12 mouse cellular contexts compared by ENCODE assay signal in the genomic region with DNA sequence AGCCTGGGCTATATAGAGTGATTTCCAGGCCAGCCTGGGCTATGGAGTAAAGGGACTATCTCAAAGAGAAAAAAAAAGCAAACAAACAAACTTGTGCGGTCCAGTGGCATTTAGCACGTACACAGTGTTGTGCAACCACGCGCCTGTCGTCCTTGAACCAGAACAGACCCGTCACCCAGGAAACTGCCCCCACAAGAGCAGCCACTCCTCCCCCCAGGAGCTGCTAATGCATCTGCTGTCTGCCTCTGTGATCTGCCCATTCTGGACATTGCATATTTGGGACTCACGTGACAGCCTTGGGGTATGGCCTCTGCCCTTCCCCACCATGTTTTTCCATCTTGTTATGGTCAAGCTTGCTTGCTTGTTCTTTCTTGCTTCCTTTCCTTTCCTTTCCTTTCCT. TPM values are rescaled to one million over a fixed set of nuclear protein-coding genes. Genes with fewer than 3 reads are reported as not detected.
DNase-seq lines count a peak whose midpoint lies in the region; ATAC-seq and TF ChIP-seq lines count a peak whose summit lies in the region.
"Had no signal": no experiment of that assay in that cellular context is flagged by ENCODE, and none has a peak within 500 bp of the region (broad histone marks: within the 10 kb centered on the region; RNA-seq: fewer than 3 reads in every experiment).

No protein-coding gene starts in this region.

- no peak for TF ChIP-seq POLR2A in kidney, adult 2 months (IDR thresholded peaks at IDR 0.05; ENCODE audit: low read depth, low read length)

- no peaks in the 10 kb centered on the region for H3K36me3 ChIP-seq in kidney, adult 2 months (ENCODE audit: control insufficient read depth, insufficient read depth, low read length)
- H3K36me3 ChIP-seq in kidney, embryonic 16.5 days (ENCODE audit: insufficient read depth, low read length) = no peaks in the 10 kb centered on the region
- peaks cover 33% of the 10 kb centered on the region for H3K36me3 ChIP-seq in G1E (replicated peaks)
- peaks cover 14% of the 10 kb centered on the region; the same call in 1 of the 2 replicates for H3K36me3 ChIP-seq in liver, embryonic 12.5 days
- no peaks in the 10 kb centered on the region for H3K36me3 ChIP-seq in midbrain, embryonic 14.5 days (ENCODE audit: control insufficient read depth, insufficient read depth, low read length)
- H3K36me3 ChIP-seq in midbrain, embryonic 10.5 days = no peaks in the 10 kb centered on the region
- H3K36me3 ChIP-seq: heart, embryonic 12.5 days; hindbrain, embryonic 15.5 days; limb, embryonic 13.5 days had no signal

- ATAC-seq in kidney, embryonic 16.5 days (ENCODE audit: low FRiP score, low TSS enrichment) = no peak
- peak; percentile 32; the same call in 1 of the 2 replicates for ATAC-seq in G1E (ENCODE audit: extremely low read depth, insufficient number of reproducible peaks, low FRiP score, poor library complexity, severe bottlenecking)
- ATAC-seq in liver, embryonic 12.5 days = no peak
- ATAC-seq in midbrain, embryonic 14.5 days (ENCODE audit: low FRiP score, low TSS enrichment) = no peak

- no peak overlapping the region for H3K27ac ChIP-seq in kidney, adult 2 months (ENCODE audit: insufficient read depth, low read depth, low read length)
- H3K27ac ChIP-seq in kidney, embryonic 16.5 days (ENCODE audit: low read length) = no peak overlapping the region
- H3K27ac ChIP-seq in liver, embryonic 12.5 days = peak overlapping the region; percentile 53; the same call in 1 of the 2 replicates
- H3K27ac ChIP-seq in midbrain, embryonic 14.5 days (replicated peaks; ENCODE audit: low read depth, low read length) = no peak overlapping the region
- no peak overlapping the region for H3K27ac ChIP-seq in midbrain, embryonic 10.5 days (replicated peaks)
- H3K27ac ChIP-seq: hindbrain, embryonic 15.5 days; limb, embryonic 13.5 days had no signal

- 38% methylated on average over 7 of the region's 7 CpGs for WGBS in kidney, adult 2 months
- WGBS in kidney, embryonic 16.5 days = 32% methylated on average over 7 of the region's 7 CpGs
- WGBS in liver, embryonic 12.5 days (ENCODE audit: insufficient replicate concordance) = 46% methylated on average over 7 of the region's 7 CpGs
- 45% methylated on average over 7 of the region's 7 CpGs for WGBS in midbrain, embryonic 14.5 days
- 64% methylated on average over 7 of the region's 7 CpGs for WGBS in midbrain, embryonic 10.5 days

- peak; percentile 72 for DNase-seq in kidney, adult 2 months
- DNase-seq in G1E (ENCODE audit: low spot score) = no peak
- peak; percentile 74 to 87 for DNase-seq in natural killer cell, adult 2 months (ENCODE audit: low spot score in 2 of 2)
- no peak for DNase-seq in midbrain, embryonic 14.5 days
- DNase-seq in gastrocnemius, postnatal 4 days (ENCODE audit: low spot score in 2 of 2) = no peak
- DNase-seq in midbrain, embryonic 10.5 days (ENCODE audit: low spot score) = no peak
- DNase-seq: cerebellum, postnatal 10 days had no signal

- no peak overlapping the region for H3K9ac ChIP-seq in kidney, embryonic 16.5 days (replicated peaks; ENCODE audit: low read length)
- no peak overlapping the region for H3K9ac ChIP-seq in liver, embryonic 12.5 days
- no peak overlapping the region for H3K9ac ChIP-seq in midbrain, embryonic 14.5 days (replicated peaks; ENCODE audit: low read length)
- H3K9ac ChIP-seq: hindbrain, embryonic 15.5 days; limb, embryonic 13.5 days had no signal

- no peak for TF ChIP-seq CTCF in kidney, adult 2 months (conservative IDR thresholded peaks at IDR 0.05; ENCODE audit: insufficient read depth, insufficient read length, low read depth, low read length)
- no peak for TF ChIP-seq CTCF in G1E (IDR thresholded peaks at IDR 0.05; ENCODE audit: low read depth, low read length)

- H3K4me2 ChIP-seq in kidney, embryonic 16.5 days (replicated peaks; ENCODE audit: low read depth, low read length) = no peak overlapping the region
- H3K4me2 ChIP-seq in liver, embryonic 12.5 days = no peak overlapping the region
- no peak overlapping the region for H3K4me2 ChIP-seq in midbrain, embryonic 14.5 days (ENCODE audit: low read length)
- H3K4me2 ChIP-seq: heart, embryonic 12.5 days; hindbrain, embryonic 15.5 days; limb, embryonic 13.5 days had no signal

- H3K9me3 ChIP-seq in kidney, embryonic 16.5 days (ENCODE audit: low read length) = no peaks in the 10 kb centered on the region
- no peaks in the 10 kb centered on the region for H3K9me3 ChIP-seq in G1E (replicated peaks)
- H3K9me3 ChIP-seq in liver, embryonic 12.5 days (replicated peaks) = no peaks in the 10 kb centered on the region
- no peaks in the 10 kb centered on the region for H3K9me3 ChIP-seq in midbrain, embryonic 14.5 days (ENCODE audit: control insufficient read depth, low read length)
- no peaks in the 10 kb centered on the region for H3K9me3 ChIP-seq in midbrain, embryonic 10.5 days (replicated peaks)
- H3K9me3 ChIP-seq: heart, embryonic 12.5 days; hindbrain, embryonic 15.5 days; limb, embryonic 13.5 days had no signal

- H3K27me3 ChIP-seq in kidney, adult 2 months (replicated peaks; ENCODE audit: control insufficient read depth, insufficient read depth, low read length) = no peaks in the 10 kb centered on the region
- peaks cover 5% of the 10 kb centered on the region; the same call in 1 of the 2 replicates for H3K27me3 ChIP-seq in kidney, embryonic 16.5 days (ENCODE audit: insufficient read depth, low read length)
- peaks cover 52% of the 10 kb centered on the region for H3K27me3 ChIP-seq in G1E (ENCODE audit: insufficient read depth, low read length)
- H3K27me3 ChIP-seq in liver, embryonic 12.5 days (replicated peaks) = no peaks in the 10 kb centered on the region
- H3K27me3 ChIP-seq in midbrain, embryonic 14.5 days (ENCODE audit: control insufficient read depth, insufficient read depth, low read length) = no peaks in the 10 kb centered on the region
- H3K27me3 ChIP-seq in midbrain, embryonic 10.5 days (ENCODE audit: low read depth, poor library complexity, severe bottlenecking) = peaks cover 90% of the 10 kb centered on the region
- H3K27me3 ChIP-seq: heart, embryonic 12.5 days; hindbrain, embryonic 15.5 days had no signal

- H3K4me3 ChIP-seq in kidney, adult 2 months (ENCODE audit: insufficient read depth, low read depth, low read length) = no peak overlapping the region
- no peak overlapping the region for H3K4me3 ChIP-seq in kidney, embryonic 16.5 days (ENCODE audit: low read length)
- no peak overlapping the region; the same call in 1 of the 2 replicates for H3K4me3 ChIP-seq in G1E (ENCODE audit: low read depth, low read length)
- no peak overlapping the region for H3K4me3 ChIP-seq in liver, embryonic 12.5 days
- no peak overlapping the region for H3K4me3 ChIP-seq in midbrain, embryonic 14.5 days (replicated peaks; ENCODE audit: low read depth, low read length)
- no peak overlapping the region for H3K4me3 ChIP-seq in midbrain, embryonic 10.5 days
- H3K4me3 ChIP-seq: heart, embryonic 12.5 days; hindbrain, embryonic 15.5 days; limb, embryonic 13.5 days had no signal

- H3K4me1 ChIP-seq in kidney, adult 2 months (ENCODE audit: control insufficient read depth, insufficient read depth, low read length) = peaks cover 16% of the 10 kb centered on the region
- H3K4me1 ChIP-seq in kidney, embryonic 16.5 days (ENCODE audit: insufficient read depth, low read length) = peaks cover 74% of the 10 kb centered on the region
- H3K4me1 ChIP-seq in G1E (ENCODE audit: insufficient read depth, low read depth, low read length) = peaks cover 87% of the 10 kb centered on the region
- peaks cover 99% of the 10 kb centered on the region for H3K4me1 ChIP-seq in liver, embryonic 12.5 days
- peaks cover 72% of the 10 kb centered on the region for H3K4me1 ChIP-seq in midbrain, embryonic 14.5 days (ENCODE audit: control insufficient read depth, insufficient read depth, low read length)
- H3K4me1 ChIP-seq in midbrain, embryonic 10.5 days = peaks cover 94% of the 10 kb centered on the region

RNA-seq across cellular contexts. Expression of a gene that starts 59.9 kb away (rescaled TPM):
- polyA plus RNA-seq in kidney, adult 2 months (2012; rRNA removed) = 6.4 and 6.9 TPM in 2 replicates
- 114 and 117 TPM in 2 replicates for polyA plus RNA-seq in kidney, embryonic 16.5 days (2015; fragmentation: Nextera tagmentation; extraction: Ambion mirVana)
- total RNA-seq in G1E (2014; fragmentation: Nextera tagmentation) = 34.6 and 43.9 TPM in 2 replicates
- 11.3 and 27.9 TPM in 2 replicates for total RNA-seq in G1E (2017)
- 49.8 and 83.4 TPM in 2 replicates for polyA plus RNA-seq in G1E (2012)
- polyA plus RNA-seq in liver, embryonic 12.5 days (2016; fragmentation: Nextera tagmentation; extraction: Ambion mirVana) = 77.5 and 81.2 TPM in 2 replicates
- polyA plus RNA-seq in midbrain, embryonic 14.5 days (2014; fragmentation: Nextera tagmentation; extraction: Ambion mirVana) = 15.5 and 23.7 TPM in 2 replicates
- 10 to 100 TPM; 22.5 to 26.3 TPM for total RNA-seq in gastrocnemius, postnatal 4 days (2021)
- polyA plus RNA-seq in midbrain, embryonic 10.5 days (2016; fragmentation: Nextera tagmentation; extraction: Ambion mirVana) = 162 and 192 TPM in 2 replicates

Comparison
In these comparisons a context has a peak if more than half of its experiments do, and no peak if none do; other contexts are left out.
1. DNase-seq: peak in kidney, adult 2 months (single experiment) and natural killer cell, adult 2 months (2 of 2); none in G1E (single experiment), midbrain, embryonic 14.5 days (single experiment), gastrocnemius, postnatal 4 days (0 of 2) and midbrain, embryonic 10.5 days (single experiment).